In genomic region chr2:77073930-77074329, GRCm38 (mm10) we compare ENCODE assay signal across 9 mouse cellular contexts.
DNase-seq lines count a peak whose midpoint lies in the region; ATAC-seq and TF ChIP-seq lines count a peak whose summit lies in the region.
"Had no signal": no experiment of that assay in that cellular context is flagged by ENCODE, and none has a peak within 500 bp of the region (broad histone marks: within the 10 kb centered on the region; RNA-seq: fewer than 3 reads in every experiment).

No protein-coding gene starts in this region.

- H3K4me2 ChIP-seq in kidney, embryonic 16.5 days (replicated peaks; ENCODE audit: low read depth, low read length), result no peak overlapping the region
- H3K4me2 ChIP-seq in lung, embryonic 16.5 days (ENCODE audit: low read depth, low read length), result no peak overlapping the region
- H3K4me2 ChIP-seq: liver, embryonic 13.5 days had no signal

- peak; percentile 32 for DNase-seq in adrenal gland, adult 2 months
- DNase-seq in adrenal gland, postnatal 4 days (ENCODE audit: low spot score in 2 of 2), result no peak
- peak; percentile 27 for DNase-seq in kidney, adult 11 months
- DNase-seq in cerebellum, adult 2 months, result peak; percentile 57 to 59
- no peak for DNase-seq in neural tube, embryonic 10.5 days (ENCODE audit: extremely low spot score, low spot score)
- DNase-seq in spleen, postnatal 36 days (ENCODE audit: low spot score in 2 of 2), result no peak
- DNase-seq: liver, embryonic 13.5 days had no signal

- no peak for ATAC-seq in kidney, embryonic 16.5 days (ENCODE audit: low FRiP score, low TSS enrichment)
- ATAC-seq in lung, embryonic 16.5 days (ENCODE audit: low read depth), result peak; percentile 28; the same call in 1 of the 2 replicates

- no peaks in the 10 kb centered on the region for H3K27me3 ChIP-seq in kidney, embryonic 16.5 days (ENCODE audit: insufficient read depth, low read length)
- no peaks in the 10 kb centered on the region for H3K27me3 ChIP-seq in cerebellum, adult 2 months (ENCODE audit: control insufficient read depth, insufficient read depth, low read length)
- H3K27me3 ChIP-seq in lung, embryonic 16.5 days (ENCODE audit: control insufficient read depth, insufficient read depth, low read depth, low read length), result no peaks in the 10 kb centered on the region
- H3K27me3 ChIP-seq: liver, embryonic 13.5 days had no signal

- H3K9me3 ChIP-seq in kidney, embryonic 16.5 days (ENCODE audit: low read length), result no peaks in the 10 kb centered on the region
- H3K9me3 ChIP-seq in lung, embryonic 16.5 days (ENCODE audit: control insufficient read depth, low read length), result no peaks in the 10 kb centered on the region
- H3K9me3 ChIP-seq: liver, embryonic 13.5 days had no signal

- 70% methylated on average over 5 of the region's 5 CpGs for WGBS in kidney, embryonic 16.5 days
- WGBS in cerebellum, adult 2 months, result 34% methylated on average over 5 of the region's 5 CpGs
- WGBS in lung, embryonic 16.5 days, result 46% methylated on average over 5 of the region's 5 CpGs

- no peak overlapping the region for H3K9ac ChIP-seq in kidney, embryonic 16.5 days (replicated peaks; ENCODE audit: low read length)
- no peak overlapping the region for H3K9ac ChIP-seq in lung, embryonic 16.5 days (ENCODE audit: low read length)
- H3K9ac ChIP-seq: liver, embryonic 13.5 days had no signal

- no peak overlapping the region for H3K4me3 ChIP-seq in kidney, embryonic 16.5 days (ENCODE audit: low read length)
- H3K4me3 ChIP-seq in cerebellum, adult 2 months (replicated peaks; ENCODE audit: insufficient read depth, low read depth, low read length), result no peak overlapping the region
- no peak overlapping the region for H3K4me3 ChIP-seq in lung, embryonic 16.5 days (ENCODE audit: low read length)
- H3K4me3 ChIP-seq: liver, embryonic 13.5 days had no signal

- no peaks in the 10 kb centered on the region for H3K4me1 ChIP-seq in kidney, embryonic 16.5 days (ENCODE audit: insufficient read depth, low read length)
- H3K4me1 ChIP-seq in cerebellum, adult 2 months (ENCODE audit: control insufficient read depth, insufficient read depth, low read length), result no peaks in the 10 kb centered on the region
- no peaks in the 10 kb centered on the region for H3K4me1 ChIP-seq in lung, embryonic 16.5 days (replicated peaks; ENCODE audit: control insufficient read depth, insufficient read depth, low read length)
- H3K4me1 ChIP-seq: liver, embryonic 13.5 days had no signal

- no peak overlapping the region for H3K27ac ChIP-seq in kidney, embryonic 16.5 days (ENCODE audit: low read length)
- H3K27ac ChIP-seq in cerebellum, adult 2 months (ENCODE audit: insufficient read depth, low read length), result no peak overlapping the region
- H3K27ac ChIP-seq in lung, embryonic 16.5 days (ENCODE audit: low read length), result no peak overlapping the region
- H3K27ac ChIP-seq: liver, embryonic 13.5 days had no signal

- TF ChIP-seq POLR2A in cerebellum, adult 2 months (IDR thresholded peaks at IDR 0.05; ENCODE audit: borderline replicate concordance, insufficient read depth, low read length), result no peak

- TF ChIP-seq CTCF in cerebellum, adult 2 months (IDR thresholded peaks at IDR 0.05; ENCODE audit: borderline replicate concordance, insufficient read depth, low read depth, low read length), result no peak

- H3K36me3 ChIP-seq in kidney, embryonic 16.5 days (ENCODE audit: insufficient read depth, low read length), result 0 out of 2 replicates have a peak, but pooled peaks cover 2% of the 10 kb centered on the region
- no peaks in the 10 kb centered on the region for H3K36me3 ChIP-seq in lung, embryonic 16.5 days (ENCODE audit: control insufficient read depth, insufficient read depth, low read length)
- H3K36me3 ChIP-seq: liver, embryonic 13.5 days had no signal

Comparison
In these comparisons a context has a peak if more than half of its experiments do, and no peak if none do; other contexts are left out.
1. DNase-seq: peak in adrenal gland, adult 2 months (single experiment), kidney, adult 11 months (single experiment) and cerebellum, adult 2 months (2 of 2); none in adrenal gland, postnatal 4 days (0 of 2), neural tube, embryonic 10.5 days (single experiment) and spleen, postnatal 36 days (0 of 2).